Comparison of ENCODE assay signal across 15 mouse cellular contexts in the genomic region with DNA sequence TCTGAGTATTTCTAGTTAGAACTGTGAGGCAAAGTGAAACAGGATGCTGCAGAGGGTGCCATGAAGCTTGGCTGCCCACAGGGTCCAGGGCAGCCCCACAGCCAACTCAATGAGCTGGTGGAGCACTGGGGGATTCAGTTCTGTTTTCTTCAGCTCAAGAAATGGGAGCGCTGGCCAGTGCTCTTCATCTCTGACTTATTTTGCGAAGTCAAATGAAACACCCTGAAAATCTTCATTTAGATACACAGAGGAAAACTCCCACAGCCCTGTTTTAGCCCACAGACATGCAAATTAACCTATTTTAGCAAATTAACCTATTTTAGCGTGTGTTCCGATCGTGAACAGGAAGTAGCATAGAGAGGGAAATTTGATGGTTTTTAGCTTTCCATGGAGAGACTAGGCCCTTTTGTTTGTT. TPM values are rescaled to one million over a fixed set of nuclear protein-coding genes. Genes with fewer than 3 reads are reported as not detected.
DNase-seq lines count a peak whose midpoint lies in the region; ATAC-seq and TF ChIP-seq lines count a peak whose summit lies in the region.
"Had no signal": no experiment of that assay in that cellular context is flagged by ENCODE, and none has a peak within 500 bp of the region (broad histone marks: within the 10 kb centered on the region; RNA-seq: fewer than 3 reads in every experiment).

No protein-coding gene starts in this region.

- intact Hi-C loops in heart, adult 2 months (cut with DNase I): loop anchor here (5.0 kb wide), 2 partner anchors 33 to 43 kb away; no protein-coding TSS in a partner anchor

- no peak for TF ChIP-seq CTCF in heart, adult 2 months (IDR thresholded peaks at IDR 0.05)
- no peak for TF ChIP-seq CTCF in lung, embryonic 14.5 days (IDR thresholded peaks at IDR 0.05; ENCODE audit: low read depth)
- TF ChIP-seq CTCF in lung, postnatal 0 days (IDR thresholded peaks at IDR 0.05): no peak

- no peak for DNase-seq in heart, adult 2 months
- DNase-seq in heart, adult 18-20 months: no peak
- no peak for DNase-seq in lung, embryonic 14.5 days
- no peak for DNase-seq in lung, postnatal 0 days (ENCODE audit: low spot score)
- DNase-seq in c-Kit-positive CD71-positive TER-119-positive erythroid progenitor cells, embryonic 14.5 days (ENCODE audit: low spot score): no peak
- DNase-seq: adrenal gland, postnatal 25 days; cerebellum, adult 8-10 months; kidney, adult 8-10 months had no signal

- TF ChIP-seq POLR2A in heart, adult 2 months (IDR thresholded peaks at IDR 0.05; ENCODE audit: insufficient read depth, low read depth, low read length): no peak

- H3K9me3 ChIP-seq in lung, embryonic 14.5 days (ENCODE audit: low read depth, low read length): no peaks in the 10 kb centered on the region
- H3K9me3 ChIP-seq in lung, postnatal 0 days (ENCODE audit: low read length): no peaks in the 10 kb centered on the region
- no peaks in the 10 kb centered on the region for H3K9me3 ChIP-seq in heart, embryonic 16.5 days (replicated peaks; ENCODE audit: control insufficient read depth, low read length)
- H3K9me3 ChIP-seq: embryonic facial prominence, embryonic 13.5 days; limb, embryonic 15.5 days; midbrain, embryonic 15.5 days; neural tube, embryonic 15.5 days had no signal

- 89% methylated on average over 5 of the region's 5 CpGs for WGBS in heart, adult 2 months
- 89% methylated on average over 5 of the region's 5 CpGs for WGBS in lung, embryonic 14.5 days
- 96% methylated on average over 5 of the region's 5 CpGs for WGBS in lung, postnatal 0 days
- 86% methylated on average over 5 of the region's 5 CpGs for WGBS in heart, embryonic 16.5 days

- no peak for TF ChIP-seq EP300 in heart, adult 2 months (IDR thresholded peaks at IDR 0.05; ENCODE audit: insufficient read depth, low read depth, low read length)
- TF ChIP-seq EP300 in lung, postnatal 0 days (IDR thresholded peaks at IDR 0.05): no peak

- H3K27me3 ChIP-seq in heart, adult 2 months (ENCODE audit: control insufficient read depth, insufficient read depth, low read length): no peaks in the 10 kb centered on the region
- no peaks in the 10 kb centered on the region for H3K27me3 ChIP-seq in lung, embryonic 14.5 days (ENCODE audit: insufficient read depth, low read length)
- H3K27me3 ChIP-seq in lung, postnatal 0 days (replicated peaks; ENCODE audit: insufficient read depth, low read length): no peaks in the 10 kb centered on the region
- no peaks in the 10 kb centered on the region for H3K27me3 ChIP-seq in heart, embryonic 16.5 days (ENCODE audit: control insufficient read depth, insufficient read depth, low read length)
- H3K27me3 ChIP-seq: embryonic facial prominence, embryonic 13.5 days; limb, embryonic 15.5 days; midbrain, embryonic 15.5 days; neural tube, embryonic 15.5 days had no signal

- H3K9ac ChIP-seq in heart, adult 2 months (ENCODE audit: low read depth, low read length): no peak overlapping the region
- no peak overlapping the region for H3K9ac ChIP-seq in lung, embryonic 14.5 days
- no peak overlapping the region for H3K9ac ChIP-seq in lung, postnatal 0 days (replicated peaks; ENCODE audit: low read depth)
- H3K9ac ChIP-seq in heart, embryonic 16.5 days (ENCODE audit: low read length): peak overlapping the region; percentile 2; the same call in 1 of the 2 replicates
- H3K9ac ChIP-seq: embryonic facial prominence, embryonic 13.5 days; limb, embryonic 15.5 days; midbrain, embryonic 15.5 days; neural tube, embryonic 15.5 days had no signal

- H3K36me3 ChIP-seq in heart, adult 2 months (ENCODE audit: control insufficient read depth, insufficient read depth, low read length): peaks cover 4% of the 10 kb centered on the region
- H3K36me3 ChIP-seq in lung, embryonic 14.5 days (ENCODE audit: insufficient read depth): no peaks in the 10 kb centered on the region
- H3K36me3 ChIP-seq in lung, postnatal 0 days (ENCODE audit: insufficient read depth, low read length): no peaks in the 10 kb centered on the region
- no peaks in the 10 kb centered on the region for H3K36me3 ChIP-seq in heart, embryonic 16.5 days (ENCODE audit: control insufficient read depth, insufficient read depth)
- H3K36me3 ChIP-seq: embryonic facial prominence, embryonic 13.5 days; limb, embryonic 15.5 days; midbrain, embryonic 15.5 days; neural tube, embryonic 15.5 days had no signal

- no peak for ATAC-seq in lung, embryonic 14.5 days (ENCODE audit: insufficient read depth)
- ATAC-seq in lung, postnatal 0 days: no peak
- no peak for ATAC-seq in heart, embryonic 16.5 days (replicated peaks; ENCODE audit: extremely low read depth, insufficient read depth, low FRiP score)
- ATAC-seq in neutrophil, adult 5-6 weeks (ENCODE audit: extremely low read depth, insufficient number of reproducible peaks, low FRiP score, poor library complexity, severe bottlenecking): peak; percentile 82
- no peak for ATAC-seq in frontal cortex, adult (ENCODE audit: low TSS enrichment)
- ATAC-seq: midbrain, embryonic 15.5 days had no signal

- H3K79me2 ChIP-seq in heart, adult 2 months (replicated peaks; ENCODE audit: control insufficient read depth, insufficient read depth, low read length): no peaks in the 10 kb centered on the region

- H3K27ac ChIP-seq in heart, adult 2 months: peak overlapping the region; percentile 52
- peak overlapping the region; percentile 73 for H3K27ac ChIP-seq in lung, embryonic 14.5 days (ENCODE audit: low read depth)
- H3K27ac ChIP-seq in lung, postnatal 0 days (ENCODE audit: low read length): no peak overlapping the region
- peak overlapping the region; percentile 92 for H3K27ac ChIP-seq in heart, embryonic 16.5 days (ENCODE audit: low read length)
- H3K27ac ChIP-seq: embryonic facial prominence, embryonic 13.5 days; limb, embryonic 15.5 days; midbrain, embryonic 15.5 days; neural tube, embryonic 15.5 days had no signal

- no peak overlapping the region for H3K4me2 ChIP-seq in lung, embryonic 14.5 days
- no peak overlapping the region for H3K4me2 ChIP-seq in lung, postnatal 0 days (replicated peaks; ENCODE audit: low read depth, low read length)
- peak overlapping the region; percentile 10 for H3K4me2 ChIP-seq in heart, embryonic 16.5 days (ENCODE audit: low read depth, low read length)
- H3K4me2 ChIP-seq: embryonic facial prominence, embryonic 13.5 days; limb, embryonic 15.5 days; midbrain, embryonic 15.5 days; neural tube, embryonic 15.5 days had no signal

- H3K4me3 ChIP-seq in heart, adult 2 months: no peak overlapping the region
- no peak overlapping the region for H3K4me3 ChIP-seq in lung, embryonic 14.5 days (ENCODE audit: low read depth, low read length)
- no peak overlapping the region for H3K4me3 ChIP-seq in lung, postnatal 0 days (ENCODE audit: low read depth, low read length)
- H3K4me3 ChIP-seq in heart, embryonic 16.5 days (ENCODE audit: low read length): no peak overlapping the region
- H3K4me3 ChIP-seq: embryonic facial prominence, embryonic 13.5 days; limb, embryonic 15.5 days; midbrain, embryonic 15.5 days; neural tube, embryonic 15.5 days had no signal

- peaks cover 12% of the 10 kb centered on the region for H3K4me1 ChIP-seq in heart, adult 2 months (ENCODE audit: control insufficient read depth, insufficient read depth, low read length)
- H3K4me1 ChIP-seq in lung, embryonic 14.5 days (ENCODE audit: insufficient read depth): peaks cover 17% of the 10 kb centered on the region
- H3K4me1 ChIP-seq in lung, postnatal 0 days (ENCODE audit: insufficient read depth, low read depth, low read length): peaks cover 19% of the 10 kb centered on the region
- peaks cover 28% of the 10 kb centered on the region for H3K4me1 ChIP-seq in heart, embryonic 16.5 days (ENCODE audit: control insufficient read depth, insufficient read depth, low read length)

RNA-seq across cellular contexts. Expression of gene Slc38a2, which starts 45.4 kb away (rescaled TPM):
- total RNA-seq in heart, adult 2 months (2021): 100 to 1,000 TPM; 149 to 209 TPM
- polyA plus RNA-seq in heart, adult 2 months (2012; rRNA removed): 59.3 and 109 TPM in 2 replicates
- total RNA-seq in heart, adult 18-20 months (2021): 100 to 1,000 TPM; 194 to 206 TPM
- 174 and 182 TPM in 2 replicates for polyA plus RNA-seq in lung, embryonic 14.5 days (2014; fragmentation: Nextera tagmentation; extraction: Ambion mirVana)
- polyA plus RNA-seq in lung, postnatal 0 days (2015; fragmentation: Nextera tagmentation; extraction: Ambion mirVana): 66.6 and 75.3 TPM in 2 replicates
- 178 and 190 TPM in 2 replicates for polyA plus RNA-seq in heart, embryonic 16.5 days (2015; fragmentation: Nextera tagmentation; extraction: Ambion mirVana)
- total RNA-seq in neutrophil, adult 5-6 weeks (2017): 136 and 139 TPM in 2 replicates
